ENCODE assay signal across 8 mouse cellular contexts in genomic region chr9:77756076-77756475, GRCm38 (mm10). TPM values are rescaled to one million over a fixed set of nuclear protein-coding genes. Genes with fewer than 3 reads are reported as not detected.
DNase-seq lines count a peak whose midpoint lies in the region; ATAC-seq lines count a peak whose summit lies in the region.

No protein-coding gene starts in this region.

- peak overlapping the region; percentile 62 for H3K4me2 ChIP-seq in hindbrain, embryonic 14.5 days (replicated peaks)

- no peaks in the 10 kb centered on the region for H3K27me3 ChIP-seq in hindbrain, embryonic 14.5 days (ENCODE audit: control insufficient read depth, insufficient read depth, low read length)
- peaks cover 6% of the 10 kb centered on the region; the same call in 1 of the 2 replicates for H3K27me3 ChIP-seq in midbrain, embryonic 10.5 days (ENCODE audit: low read depth, poor library complexity, severe bottlenecking)

- WGBS in hindbrain, embryonic 14.5 days = 32% methylated on average over 9 of the region's 9 CpGs
- 40% methylated on average over 9 of the region's 9 CpGs for WGBS in midbrain, embryonic 10.5 days

- H3K9me3 ChIP-seq in hindbrain, embryonic 14.5 days (ENCODE audit: control insufficient read depth, low read length) = no peaks in the 10 kb centered on the region
- H3K9me3 ChIP-seq in midbrain, embryonic 10.5 days (replicated peaks) = no peaks in the 10 kb centered on the region

- no peaks in the 10 kb centered on the region for H3K36me3 ChIP-seq in hindbrain, embryonic 14.5 days (replicated peaks; ENCODE audit: control insufficient read depth, insufficient read depth)
- peaks cover 6% of the 10 kb centered on the region; the same call in 1 of the 2 replicates for H3K36me3 ChIP-seq in midbrain, embryonic 10.5 days

- no peak overlapping the region for H3K27ac ChIP-seq in hindbrain, embryonic 14.5 days
- H3K27ac ChIP-seq in midbrain, embryonic 10.5 days (replicated peaks) = no peak overlapping the region

- peak; percentile 26 for DNase-seq in adrenal gland, postnatal 10 days
- DNase-seq in adrenal gland, adult 18-20 months (ENCODE audit: low spot score in 2 of 2) = no peak
- DNase-seq in B cell, adult 2 months = peak; percentile 7 to 21
- DNase-seq in embryo, embryonic 10.5 days (ENCODE audit: low spot score) = peak; percentile 64
- DNase-seq in hindbrain, embryonic 14.5 days (ENCODE audit: low spot score) = peak; percentile 48
- no peak for DNase-seq in midbrain, embryonic 10.5 days (ENCODE audit: low spot score)
- DNase-seq in yolk sac, embryonic 10.5 days (ENCODE audit: low spot score) = no peak
- no peak for DNase-seq in frontal cortex, adult 2 months (ENCODE audit: extremely low spot score in 1 of 2, low spot score in 1 of 2)

- H3K4me3 ChIP-seq in hindbrain, embryonic 14.5 days (replicated peaks; ENCODE audit: low read length) = peak overlapping the region; percentile 91
- H3K4me3 ChIP-seq in midbrain, embryonic 10.5 days = peak overlapping the region; percentile 82

- H3K9ac ChIP-seq in hindbrain, embryonic 14.5 days = no peak overlapping the region

- H3K4me1 ChIP-seq in hindbrain, embryonic 14.5 days (replicated peaks; ENCODE audit: control insufficient read depth, insufficient read depth, low read length) = peaks cover 14% of the 10 kb centered on the region
- H3K4me1 ChIP-seq in midbrain, embryonic 10.5 days = peaks cover 22% of the 10 kb centered on the region

- ATAC-seq in hindbrain, embryonic 14.5 days (ENCODE audit: low FRiP score) = no peak

RNA-seq across cellular contexts. Expression of gene Gclc, which starts 1.7 kb away (rescaled TPM):
- total RNA-seq in adrenal gland, postnatal 10 days (2021) = 10 to 100 TPM; 41.3 to 56.4 TPM
- total RNA-seq in adrenal gland, adult 18-20 months (2021) = 10 to 100 TPM; 38.1 to 50.8 TPM
- 21.7 and 25.1 TPM in 2 replicates for polyA plus RNA-seq in hindbrain, embryonic 14.5 days (2014; fragmentation: Nextera tagmentation; extraction: Ambion mirVana)
- 15.5 and 17.1 TPM in 2 replicates for polyA plus RNA-seq in midbrain, embryonic 10.5 days (2016; fragmentation: Nextera tagmentation; extraction: Ambion mirVana)
- polyA plus RNA-seq in frontal cortex, adult 2 months (2012; rRNA removed) = 36.7 and 39.4 TPM in 2 replicates

Comparison
In these comparisons a context has a peak if more than half of its experiments do, and no peak if none do; other contexts are left out.
1. DNase-seq: peak in adrenal gland, postnatal 10 days (single experiment), B cell, adult 2 months (2 of 2), embryo, embryonic 10.5 days (single experiment) and hindbrain, embryonic 14.5 days (single experiment); none in adrenal gland, adult 18-20 months (0 of 2), midbrain, embryonic 10.5 days (single experiment), yolk sac, embryonic 10.5 days (single experiment) and frontal cortex, adult 2 months (0 of 2).